Mouse (Mus musculus) CD4-positive, CD25-positive, alpha-beta regulatory T cell, adult 4 months (primary cell): ENCODE data around the gene Kctd3. TPM values are rescaled to one million over a fixed set of nuclear protein-coding genes. Genes with fewer than 3 reads are reported as not detected.

ENCODE experiments used
- ATAC-seq: one replicate; pipeline ENCODE4 v1.8.0; 2017
- polyA plus RNA-seq, 2 experiments: library from polyadenylated mRNA; unstranded; fragments of 100-300 nt; shearing (Covaris generic); gene quantifications; one replicate each; pipeline ENCODE4 v1.2.1; 2017

Gene Kctd3
- polyA plus RNA-seq, 2 experiments from 2014 or later = 5.9 to 8.2 TPM

DNA sequence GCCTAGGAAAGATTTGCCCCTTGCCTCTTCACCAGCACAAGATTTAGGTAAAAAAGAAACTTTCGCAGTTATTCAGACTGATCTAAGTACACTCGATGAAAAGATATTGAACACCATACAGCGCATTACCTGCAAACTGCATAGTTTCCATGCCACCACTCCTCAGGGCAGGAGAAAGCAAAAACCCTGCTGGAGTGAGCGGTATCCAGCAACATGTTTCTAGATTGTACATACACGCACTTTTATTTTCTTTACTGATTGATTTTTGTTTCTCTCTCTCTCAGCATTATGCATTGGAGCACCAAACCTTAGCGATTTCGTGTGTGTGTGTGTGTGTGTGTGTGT is 311 bp upstream of the Kctd3 start:
- peak; percentile 46 for ATAC-seq

GRCm38 (mm10) chr1:189006826-189007225 is 815 bp downstream of the Kctd3 start:
- no peak for ATAC-seq

DNA sequence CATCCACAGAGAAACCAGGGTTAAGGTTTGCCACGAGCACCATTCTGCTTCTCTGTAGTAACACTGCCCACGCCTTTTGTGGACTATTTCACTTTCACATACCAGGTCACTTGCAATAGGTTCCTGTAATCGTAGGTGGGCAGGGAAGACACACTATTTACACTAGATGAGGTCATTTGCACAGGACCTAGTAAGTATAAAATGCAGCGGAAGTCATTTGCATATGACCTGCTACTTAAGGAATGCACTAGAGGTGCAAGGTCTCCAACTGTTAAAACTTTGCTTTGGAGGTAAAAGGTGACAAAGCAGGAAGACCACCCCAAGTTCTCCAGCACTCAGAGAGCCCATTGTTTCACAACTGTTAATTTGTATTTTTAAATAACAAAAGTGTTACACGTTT is 1.4 kb downstream of the Kctd3 start:
- ATAC-seq = no peak

- no peak for ATAC-seq
Observed at GRCm38 (mm10) chr1:189004774-189005173, 2.9 kb downstream of the Kctd3 start.

GRCm38 (mm10) chr1:189001815-189002214 is 5.8 kb downstream of the Kctd3 start:
- ATAC-seq = no peak

DNA sequence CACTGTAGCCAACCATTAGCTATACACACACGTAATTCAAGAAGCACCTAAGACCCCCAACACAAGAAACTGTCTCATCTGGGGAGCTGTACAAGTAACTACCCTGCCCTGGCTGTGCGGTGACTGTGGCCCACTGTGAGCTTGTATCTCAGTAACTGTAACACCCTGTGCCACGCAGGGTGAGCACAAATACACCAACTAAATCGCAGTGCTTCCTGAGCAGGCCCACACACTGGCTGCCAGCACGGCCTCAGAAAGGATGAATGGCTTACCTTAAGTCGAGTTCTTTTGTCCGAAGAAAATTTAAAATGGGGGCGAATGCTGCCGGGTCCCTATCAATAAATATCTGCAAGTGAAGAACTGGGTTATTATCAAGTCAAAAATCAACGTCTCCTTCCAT is 7.7 kb downstream of the Kctd3 start:
- no peak for ATAC-seq

DNA sequence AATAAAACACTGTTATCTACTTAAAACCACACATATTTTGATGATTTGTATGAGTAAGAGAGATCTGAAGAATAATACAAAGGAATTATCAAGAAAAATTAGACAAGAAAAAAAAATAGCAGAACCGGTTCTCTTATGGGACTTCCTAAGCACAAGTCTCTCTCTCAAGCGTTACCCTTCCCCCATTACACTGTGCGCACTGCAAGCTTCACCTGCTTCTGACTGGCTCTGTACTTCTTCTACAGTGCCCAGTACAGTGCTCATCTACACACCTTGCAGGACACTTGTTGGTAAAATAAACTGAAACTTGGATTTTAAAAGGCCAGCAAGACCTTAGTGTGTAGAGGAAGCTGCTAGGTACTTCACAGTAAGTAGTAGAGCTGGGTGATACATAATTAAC is 9.7 kb downstream of the Kctd3 start:
- ATAC-seq = no peak

GRCm38 (mm10) chr1:188993218-188993617 is 14.4 kb downstream of the Kctd3 start:
- peak; percentile 92 for ATAC-seq

DNA sequence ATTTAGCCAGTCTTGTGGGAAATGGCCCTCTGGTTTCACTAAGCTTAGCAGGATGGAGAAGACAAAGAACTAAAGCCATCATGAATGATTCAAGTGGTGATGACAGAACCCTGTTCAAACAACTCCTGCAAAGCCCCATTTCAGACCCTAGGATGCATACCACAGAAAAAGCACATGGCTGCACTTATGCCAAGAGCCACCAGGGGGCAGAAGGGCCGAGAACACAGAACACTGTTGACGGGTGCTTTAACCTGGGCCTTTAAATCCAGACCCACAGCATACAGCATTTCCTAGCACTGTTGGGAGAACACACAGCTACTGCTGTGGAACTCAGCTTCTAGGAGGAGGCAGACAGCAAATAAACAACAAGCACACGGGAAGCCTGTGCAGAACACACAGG is 27.6 kb downstream of the Kctd3 start:
- peak; percentile 89 for ATAC-seq

DNA sequence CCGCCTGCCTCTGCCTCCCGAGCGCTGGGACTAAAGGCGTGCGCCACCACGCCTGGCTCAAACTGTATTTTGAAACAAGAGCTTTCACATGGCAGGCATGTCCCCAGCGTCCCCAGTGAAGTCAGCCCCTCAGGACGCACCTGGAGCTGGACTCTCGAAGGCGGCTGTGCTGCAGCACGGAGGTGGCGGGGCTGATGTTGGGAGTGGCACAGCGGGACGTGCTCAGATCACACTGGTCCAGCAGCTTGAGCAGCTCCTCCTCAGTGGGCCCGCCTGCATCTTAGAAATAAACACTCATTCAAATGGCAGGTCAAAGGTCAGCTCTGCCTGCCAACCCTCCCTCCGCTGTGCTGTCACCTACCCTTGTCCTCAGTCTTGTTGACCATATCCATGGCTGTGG is 33.7 kb downstream of the Kctd3 start:
- ATAC-seq = no peak

- ATAC-seq = no peak
Observed at GRCm38 (mm10) chr1:188973078-188973477, 34.6 kb downstream of the Kctd3 start.

- no peak for ATAC-seq
Observed at GRCm38 (mm10) chr1:188952501-188952900, 55.1 kb downstream of the Kctd3 start.

- ATAC-seq = no peak
Observed at GRCm38 (mm10) chr1:188951091-188951490, 56.5 kb downstream of the Kctd3 start.

DNA sequence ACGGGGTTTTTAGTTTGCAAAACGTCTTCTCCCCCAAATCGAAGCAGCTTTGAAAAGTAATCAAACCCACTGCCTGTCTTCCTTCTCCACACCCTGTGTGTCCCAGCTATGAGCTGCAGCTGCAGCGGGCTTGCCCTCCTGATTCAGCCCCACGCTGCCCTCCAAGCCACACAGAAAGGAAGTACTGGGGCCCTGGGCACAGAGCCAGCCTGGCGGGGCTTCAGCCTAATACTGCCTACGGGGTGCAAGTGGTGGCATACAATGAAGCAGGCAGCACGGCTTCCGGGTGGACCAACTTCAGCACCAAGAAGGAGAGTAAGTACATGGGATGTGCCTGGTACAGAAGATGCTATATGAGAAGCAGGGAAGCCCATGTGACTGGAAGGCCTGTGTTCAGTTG is 59.4 kb downstream of the Kctd3 start:
- ATAC-seq = no peak

- no peak for ATAC-seq
Observed at GRCm38 (mm10) chr1:188947794-188948193, 59.8 kb downstream of the Kctd3 start.

GRCm38 (mm10) chr1:188946849-188947248 is 60.8 kb downstream of the Kctd3 start:
- ATAC-seq = no peak

- ATAC-seq = no peak
Observed at GRCm38 (mm10) chr1:188945326-188945725, 62.3 kb downstream of the Kctd3 start.

- no peak for ATAC-seq
Observed at GRCm38 (mm10) chr1:188937246-188937780, 70.3 kb downstream of the Kctd3 start.
